Mouse (Mus musculus) regulatory T cell (primary cell): Measurements from ENCODE around the gene Olfr998.
"Not testable (repeated sequence)": the region's sequence is repeated elsewhere in the genome, so short reads cannot be mapped to it uniquely, and the experiment has no call there.

Source experiments
- in situ Hi-C: fragments of 300-600 bp; cut with MboI, MseI; formaldehyde crosslinking; loops from one replicate; pipeline ENCODE4 v1.15.1; 2025; ENCODE audit warnings: high pct_unique_total_duplicates

Olfr998 gene

GRCm38 (mm10) chr2:85588648-85589047 is at the start of gene Olfr998:
Olfr998 (plus strand) TSS chr2:85588948.
- in situ Hi-C loops: not testable (repeated sequence)

- in situ Hi-C loops: loop anchor here (5.0 kb wide), 1 partner anchor 102 kb away; no protein-coding TSS in a partner anchor
Measured at GRCm38 (mm10) chr2:85554806-85555205, 33.9 kb upstream of the Olfr998 start.

- in situ Hi-C loops: loop anchor here (5.0 kb wide), 1 partner anchor 438 kb away; no protein-coding TSS in a partner anchor
Measured at GRCm38 (mm10) chr2:85560226-85560625, 28.5 kb upstream of the Olfr998 start.

GRCm38 (mm10) chr2:85561187-85561586 is 27.6 kb upstream of the Olfr998 start:
- in situ Hi-C loops: loop anchor here (5.0 kb wide), 1 partner anchor 439 kb away; no protein-coding TSS in a partner anchor

GRCm38 (mm10) chr2:85578915-85579314 is 9.8 kb upstream of the Olfr998 start, which contains the start of gene Olfr996:
Olfr996 (plus strand) TSS chr2:85579215.
- in situ Hi-C loops: no loop called here

- in situ Hi-C loops: no loop called here
Measured at GRCm38 (mm10) chr2:85611803-85612202, 23.1 kb downstream of the Olfr998 start, which contains the start of gene Olfr1000. Olfr1000 (minus strand) TSS chr2:85611903.
